Mouse (Mus musculus): ENCODE data around the gene Igsf21. TPM values are rescaled to one million over a fixed set of nuclear protein-coding genes. Genes with fewer than 3 reads are reported as not detected.

Gene Igsf21
- polyA plus RNA-seq, 1 experiment from 2014 or later: 0.10 TPM

DNA sequence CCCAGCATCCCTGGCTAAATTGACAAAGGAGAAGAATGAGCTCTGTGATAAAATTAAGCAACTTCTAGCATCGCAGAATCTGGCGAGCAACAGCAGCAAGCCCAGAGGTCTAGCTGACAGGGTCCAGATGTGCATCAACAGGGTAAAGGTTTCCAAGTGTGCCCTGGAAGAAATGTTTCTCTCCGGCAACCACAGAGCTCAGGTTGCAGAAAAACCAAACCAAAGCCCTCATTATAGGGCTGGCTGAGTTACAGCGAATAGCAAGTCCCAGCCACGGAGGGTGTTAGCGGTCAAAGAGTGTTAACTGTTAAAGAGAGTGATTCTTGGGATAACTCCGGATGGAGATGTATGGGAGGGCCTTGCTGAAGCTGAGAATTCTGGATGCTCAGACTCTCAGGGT is 230.7 kb downstream of the Igsf21 start:
- H3K27ac ChIP-seq: no peak overlapping the region
- H3K9ac ChIP-seq: no peak overlapping the region
- H3K4me3 ChIP-seq: no peak overlapping the region
- no peak overlapping the region for H3K4me2 ChIP-seq
- H3K27me3 ChIP-seq (replicated peaks): 0 out of 2 replicates have a peak, but pooled peaks cover 5% of the 10 kb centered on the region
- ATAC-seq: no peak
- H3K36me3 ChIP-seq: no peaks in the 10 kb centered on the region
- H3K4me1 ChIP-seq: no peaks in the 10 kb centered on the region
- 61% methylated on average over 7 of the region's 7 CpGs for WGBS (ENCODE audit: insufficient replicate concordance)
- no peaks in the 10 kb centered on the region for H3K9me3 ChIP-seq (replicated peaks)

GRCm38 (mm10) chr4:140010728-140011470 is 235.7 kb downstream of the Igsf21 start:
- no peak for ATAC-seq
- 62% methylated on average over 11 of the region's 11 CpGs for WGBS (ENCODE audit: insufficient replicate concordance)
- Histone ChIP-seq H3K27me3 (replicated peaks) (peaks cover 23% of the 10 kb centered on the region; the same call in 1 of the 2 replicates), H3K27ac (no peak overlapping the region), H3K4me1 (no peaks in the 10 kb centered on the region), H3K9me3 (replicated peaks) (no peaks in the 10 kb centered on the region), H3K4me3 (no peak overlapping the region), H3K36me3 (no peaks in the 10 kb centered on the region), H3K9ac (no peak overlapping the region), H3K4me2 (no peak overlapping the region)

DNA sequence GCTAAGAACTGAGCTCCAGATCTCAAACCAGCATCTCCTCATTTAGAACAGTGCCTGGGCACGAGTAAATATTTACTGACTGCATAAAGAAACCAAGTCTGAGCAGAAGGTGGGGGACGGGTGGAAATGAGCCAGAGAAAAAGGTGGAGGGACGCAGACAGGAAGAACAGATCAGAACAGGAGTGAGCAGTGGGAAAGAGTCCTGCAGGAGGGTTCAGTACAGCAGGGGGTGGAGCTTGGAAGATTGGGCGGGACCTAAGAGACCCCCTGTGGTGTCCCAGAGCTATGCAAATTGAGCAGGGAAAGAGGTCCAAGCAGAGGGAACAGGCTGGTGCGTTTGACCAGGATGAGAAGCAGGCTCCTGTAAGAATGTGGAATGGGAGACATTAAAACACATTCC is 241.7 kb downstream of the Igsf21 start:
- peaks cover 73% of the 10 kb centered on the region for H3K27me3 ChIP-seq (replicated peaks)
- no peak overlapping the region for H3K4me3 ChIP-seq
- no peak overlapping the region; the same call in 1 of the 2 replicates for H3K4me2 ChIP-seq

GRCm38 (mm10) chr4:140004170-140004569 is 242.4 kb downstream of the Igsf21 start:
- Histone ChIP-seq H3K4me2 (peak overlapping the region; percentile 25), H3K27ac (no peak overlapping the region), H3K9ac (no peak overlapping the region), H3K27me3 (replicated peaks) (peaks cover 67% of the 10 kb centered on the region), H3K4me3 (no peak overlapping the region), H3K9me3 (replicated peaks) (no peaks in the 10 kb centered on the region), H3K36me3 (no peaks in the 10 kb centered on the region), H3K4me1 (no peaks in the 10 kb centered on the region)
- no peak for ATAC-seq
- WGBS (ENCODE audit: insufficient replicate concordance): 4% methylated on average over 12 of the region's 12 CpGs

More for the DNA sequence above, 241.7 kb downstream of the Igsf21 start:
- H3K9ac ChIP-seq: no peak overlapping the region
- no peaks in the 10 kb centered on the region for H3K36me3 ChIP-seq
- no peaks in the 10 kb centered on the region for H3K4me1 ChIP-seq
- no peaks in the 10 kb centered on the region for H3K9me3 ChIP-seq (replicated peaks)
- ATAC-seq: no peak
- 4% methylated on average over 5 of the region's 5 CpGs for WGBS (ENCODE audit: insufficient replicate concordance)
- no peak overlapping the region for H3K27ac ChIP-seq

- Histone ChIP-seq H3K27me3 (replicated peaks) (peaks cover 66% of the 10 kb centered on the region), H3K4me1 (no peaks in the 10 kb centered on the region), H3K4me3 (no peak overlapping the region), H3K36me3 (no peaks in the 10 kb centered on the region), H3K27ac (no peak overlapping the region), H3K4me2 (no peak overlapping the region), H3K9ac (no peak overlapping the region), H3K9me3 (replicated peaks) (peaks cover 10% of the 10 kb centered on the region; the same call in 1 of the 2 replicates)
- WGBS (ENCODE audit: insufficient replicate concordance): 11% methylated on average over 12 of the region's 12 CpGs
- no peak for ATAC-seq
Observed at GRCm38 (mm10) chr4:140002069-140002468, 244.5 kb downstream of the Igsf21 start.

- no peak overlapping the region for H3K4me3 ChIP-seq
- no peak overlapping the region for H3K27ac ChIP-seq
- H3K36me3 ChIP-seq: no peaks in the 10 kb centered on the region
- H3K4me1 ChIP-seq: no peaks in the 10 kb centered on the region
- H3K4me2 ChIP-seq: no peak overlapping the region
- peaks cover 10% of the 10 kb centered on the region; the same call in 1 of the 2 replicates for H3K9me3 ChIP-seq (replicated peaks)
- H3K9ac ChIP-seq: no peak overlapping the region
- H3K27me3 ChIP-seq (replicated peaks): peaks cover 55% of the 10 kb centered on the region
- WGBS (ENCODE audit: insufficient replicate concordance): 63% methylated on average over 5 of the region's 5 CpGs
- ATAC-seq: no peak
Observed at GRCm38 (mm10) chr4:140000911-140001310, 245.7 kb downstream of the Igsf21 start.

GRCm38 (mm10) chr4:139999033-139999432 is 247.6 kb downstream of the Igsf21 start:
- peaks cover 10% of the 10 kb centered on the region; the same call in 1 of the 2 replicates for H3K9me3 ChIP-seq (replicated peaks)
- H3K4me2 ChIP-seq: no peak overlapping the region
- H3K9ac ChIP-seq: no peak overlapping the region
- H3K27me3 ChIP-seq (replicated peaks): peaks cover 37% of the 10 kb centered on the region
- no peaks in the 10 kb centered on the region for H3K36me3 ChIP-seq
- 62% methylated on average over 7 of the region's 7 CpGs for WGBS (ENCODE audit: insufficient replicate concordance)
- no peaks in the 10 kb centered on the region for H3K4me1 ChIP-seq
- ATAC-seq: no peak
- no peak overlapping the region for H3K27ac ChIP-seq
- no peak overlapping the region for H3K4me3 ChIP-seq

- ATAC-seq: no peak
- H3K27me3 ChIP-seq (replicated peaks): 0 out of 2 replicates have a peak, but pooled peaks cover 3% of the 10 kb centered on the region
- 60% methylated on average over 8 of the region's 8 CpGs for WGBS (ENCODE audit: insufficient replicate concordance)
Observed at GRCm38 (mm10) chr4:139995659-139996058, 250.9 kb downstream of the Igsf21 start.

DNA sequence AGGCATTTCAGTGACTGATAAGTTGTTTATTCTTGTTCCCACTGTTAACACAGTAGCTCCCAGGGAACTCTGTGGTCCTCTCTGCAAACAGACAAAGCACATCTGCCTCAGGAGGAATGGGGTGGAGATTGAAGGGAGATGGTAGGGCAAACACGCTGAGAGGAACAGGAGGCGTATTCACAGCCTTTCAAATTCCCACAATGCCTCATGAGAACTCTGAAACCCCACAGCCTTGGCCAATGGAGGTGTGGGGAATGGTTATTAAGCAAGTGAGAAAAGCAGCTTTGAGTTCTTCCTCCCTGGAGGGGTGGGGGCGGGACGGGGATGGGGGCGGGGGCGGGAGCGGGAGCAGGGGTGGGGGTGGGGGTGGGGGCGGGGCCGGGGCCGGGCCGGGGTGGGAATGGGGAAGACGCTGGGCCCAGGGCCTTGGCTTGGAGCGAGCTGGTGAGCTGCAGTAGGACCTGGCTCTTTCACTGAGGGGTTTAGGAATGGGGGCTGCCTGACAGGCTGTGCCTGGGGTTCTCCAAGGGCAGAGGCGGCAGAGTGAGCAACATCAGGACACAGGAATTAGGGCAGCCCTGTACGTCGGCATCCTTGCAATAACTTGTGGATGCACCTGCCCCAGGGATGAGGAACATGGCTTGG is 253.4 kb downstream of the Igsf21 start:
- no peak for ATAC-seq
- Histone ChIP-seq H3K27me3 (replicated peaks) (no peaks in the 10 kb centered on the region), H3K9ac (no peak overlapping the region), H3K4me2 (0 out of 2 replicates have a peak overlapping the region, but pooled peaks have one; percentile 8), H3K36me3 (no peaks in the 10 kb centered on the region), H3K4me3 (no peak overlapping the region), H3K9me3 (replicated peaks) (peaks cover 10% of the 10 kb centered on the region; the same call in 1 of the 2 replicates), H3K4me1 (0 out of 2 replicates have a peak, but pooled peaks cover 7% of the 10 kb centered on the region), H3K27ac (no peak overlapping the region)
- WGBS (ENCODE audit: insufficient replicate concordance): 22% methylated on average over 7 of the region's 16 CpGs

More at GRCm38 (mm10) chr4:139995659-139996058, 250.9 kb downstream of the Igsf21 start:
- H3K4me3 ChIP-seq: no peak overlapping the region
- no peak overlapping the region for H3K27ac ChIP-seq
- H3K4me1 ChIP-seq: 0 out of 2 replicates have a peak, but pooled peaks cover 7% of the 10 kb centered on the region
- no peaks in the 10 kb centered on the region for H3K36me3 ChIP-seq
- H3K9me3 ChIP-seq (replicated peaks): peaks cover 10% of the 10 kb centered on the region; the same call in 1 of the 2 replicates
- H3K9ac ChIP-seq: no peak overlapping the region
- no peak overlapping the region for H3K4me2 ChIP-seq

GRCm38 (mm10) chr4:139986913-139987312 is 259.7 kb downstream of the Igsf21 start:
- ATAC-seq: no peak
- H3K36me3 ChIP-seq: no peaks in the 10 kb centered on the region

DNA sequence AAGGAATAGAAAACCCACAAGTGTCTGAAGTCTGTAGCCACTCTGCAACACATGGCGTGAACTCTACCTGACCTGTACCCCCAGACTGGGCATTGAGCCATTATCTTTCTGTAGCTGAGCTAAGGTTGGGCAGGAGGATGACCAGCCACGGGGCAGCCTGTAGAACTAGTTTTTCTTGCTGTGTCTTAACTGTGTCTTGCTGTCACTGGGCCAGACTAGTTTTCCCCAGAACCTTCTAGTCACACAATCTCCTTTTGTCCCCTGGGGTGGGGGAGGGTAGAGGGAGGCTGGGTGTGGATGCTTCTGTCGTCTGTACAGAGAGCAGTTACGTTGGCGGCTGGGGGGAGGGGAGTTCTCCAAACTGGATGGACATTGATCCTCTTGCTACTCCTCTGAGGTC is 267.9 kb downstream of the Igsf21 start:
- Histone ChIP-seq H3K9me3 (replicated peaks) (no peaks in the 10 kb centered on the region), H3K4me1 (0 out of 2 replicates have a peak, but pooled peaks cover 10% of the 10 kb centered on the region), H3K36me3 (no peaks in the 10 kb centered on the region), H3K4me3 (no peak overlapping the region), H3K27me3 (replicated peaks) (0 out of 2 replicates have a peak, but pooled peaks cover 11% of the 10 kb centered on the region), H3K27ac (no peak overlapping the region), H3K9ac (no peak overlapping the region), H3K4me2 (no peak overlapping the region)
- ATAC-seq: no peak
- 36% methylated on average over 5 of the region's 5 CpGs for WGBS (ENCODE audit: insufficient replicate concordance)

More at GRCm38 (mm10) chr4:139986913-139987312, 259.7 kb downstream of the Igsf21 start:
- H3K4me3 ChIP-seq: no peak overlapping the region
- H3K9ac ChIP-seq: no peak overlapping the region
- no peak overlapping the region for H3K27ac ChIP-seq
- no peaks in the 10 kb centered on the region for H3K9me3 ChIP-seq (replicated peaks)
- H3K27me3 ChIP-seq (replicated peaks): peaks cover 19% of the 10 kb centered on the region; the same call in 1 of the 2 replicates
- 36% methylated on average over 7 of the region's 7 CpGs for WGBS (ENCODE audit: insufficient replicate concordance)
- no peak overlapping the region for H3K4me2 ChIP-seq
- H3K4me1 ChIP-seq: no peaks in the 10 kb centered on the region

GRCm38 (mm10) chr4:139977308-139977781 is 269.2 kb downstream of the Igsf21 start:
- Histone ChIP-seq H3K36me3 (no peaks in the 10 kb centered on the region), H3K4me3 (no peak overlapping the region), H3K27ac (no peak overlapping the region), H3K4me1 (0 out of 2 replicates have a peak, but pooled peaks cover 10% of the 10 kb centered on the region), H3K9ac (no peak overlapping the region), H3K9me3 (replicated peaks) (no peaks in the 10 kb centered on the region), H3K4me2 (no peak overlapping the region), H3K27me3 (replicated peaks) (0 out of 2 replicates have a peak, but pooled peaks cover 8% of the 10 kb centered on the region)
- 29% methylated on average over 5 of the region's 5 CpGs for WGBS (ENCODE audit: insufficient replicate concordance)
- no peak for ATAC-seq
